Mouse (Mus musculus) ES-Bruce4 (cell line): ENCODE data around the gene Chmp5. TPM values are rescaled to one million over a fixed set of nuclear protein-coding genes. Genes with fewer than 3 reads are reported as not detected.
A peak's percentile ranks its signal among the peaks of the same experiment; 100 is the strongest.

ENCODE experiments used
- H3K27ac ChIP-seq: 2 replicates; pipeline ENCODE4 v1.5.1; 2012; ENCODE audit warnings: low read length, inconsistent platforms; ENCODE audit not compliant: insufficient read depth
- H3K27me3 ChIP-seq: 2 replicates; pipeline ENCODE4 v1.6.1; 2012; ENCODE audit warnings: mild to moderate bottlenecking, low read length, inconsistent platforms; ENCODE audit not compliant: control insufficient read depth, poor library complexity, insufficient read depth, severe bottlenecking
- H3K36me3 ChIP-seq: 2 replicates; pipeline ENCODE4 v1.6.1; 2012; ENCODE audit warnings: inconsistent platforms, mild to moderate bottlenecking, low read length, moderate library complexity; ENCODE audit not compliant: control insufficient read depth, poor library complexity, insufficient read depth, severe bottlenecking
- H3K4me1 ChIP-seq: one replicate; pipeline ENCODE4 v1.8.1; 2011; ENCODE audit warnings: low read length; ENCODE audit not compliant: control insufficient read depth, insufficient read depth
- H3K4me3 ChIP-seq: 2 replicates; pipeline ENCODE4 v1.5.1; 2011; ENCODE audit warnings: low read depth, mild to moderate bottlenecking, low read length
- H3K9ac ChIP-seq: 2 replicates; pipeline ENCODE4 v1.6.1; 2012; ENCODE audit warnings: low read depth, mild to moderate bottlenecking, inconsistent platforms; ENCODE audit not compliant: poor library complexity, severe bottlenecking
- H3K9me3 ChIP-seq: replicated peaks from 2 replicates; pipeline ENCODE4 v1.6.1; 2012; ENCODE audit warnings: mild to moderate bottlenecking, low read length, inconsistent platforms; ENCODE audit not compliant: control insufficient read depth, poor library complexity, insufficient read depth, severe bottlenecking
- CTCF ChIP-seq: IDR thresholded peaks from one replicate; pipeline ENCODE4 v1.8.1; 2011; ENCODE audit warnings: low read depth, low read length
- EP300 ChIP-seq: IDR thresholded peaks from 2 replicates; pipeline ENCODE4 v1.6.1; 2011; ENCODE audit warnings: low read depth, low read length; ENCODE audit not compliant: insufficient read depth
- POLR2A ChIP-seq: IDR thresholded peaks from one replicate; pipeline ENCODE4 v1.8.1; 2011; ENCODE audit warnings: low read length; ENCODE audit not compliant: insufficient read depth
- polyA plus RNA-seq: library from polyadenylated mRNA; stranded (reverse); fragments of >200 nt; gene quantifications from 2 replicates; pipeline ENCODE4 v1.2.4, GENCODE M21; 2011; ENCODE audit warnings: low read depth; ENCODE audit not compliant: missing spikeins, insufficient read depth, insufficient read length

Gene Chmp5
- polyA plus RNA-seq, 1 experiment = 120 TPM

DNA sequence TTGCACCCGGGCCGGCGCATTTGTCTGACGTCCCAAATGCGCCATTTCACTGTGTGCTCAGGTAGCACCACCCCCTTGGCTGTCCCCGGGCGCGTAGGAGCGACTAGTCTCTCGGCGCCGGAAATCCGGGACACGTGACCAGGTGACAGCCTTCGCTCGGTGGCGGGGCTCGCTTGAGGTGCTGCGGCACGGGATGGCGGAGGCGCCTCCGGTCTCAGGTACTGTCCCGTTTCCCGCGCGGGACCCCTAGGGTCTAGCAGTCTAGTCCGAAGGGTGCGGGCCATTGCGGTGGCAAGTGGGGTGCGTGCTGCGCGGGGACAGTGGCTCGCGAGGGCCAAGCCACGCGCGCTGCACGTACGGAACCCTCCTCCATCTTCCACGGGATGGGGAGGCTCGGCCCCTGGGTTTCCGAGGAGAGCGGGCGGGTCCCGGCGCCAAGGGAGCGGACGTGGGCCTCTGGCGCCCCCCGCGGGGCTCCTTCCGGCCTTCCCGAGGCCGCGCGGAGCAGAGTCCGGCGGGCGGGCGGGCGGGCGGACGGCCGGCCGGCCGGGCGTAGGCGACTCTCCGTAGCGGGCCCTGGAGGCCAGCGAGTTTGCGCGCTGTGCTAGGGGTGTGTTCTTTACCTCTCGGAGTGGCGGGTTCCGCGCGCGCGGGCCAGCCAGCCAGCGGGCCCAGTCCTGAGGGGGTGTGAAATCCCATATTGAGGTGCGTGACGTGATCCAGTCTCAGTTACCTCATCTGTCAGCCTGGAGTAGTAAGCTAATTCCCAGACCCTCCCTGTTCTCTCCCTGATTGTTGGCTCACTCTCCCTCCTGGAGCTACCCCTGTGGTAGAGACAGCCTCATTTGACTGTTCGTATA, 22.9 kb downstream of the Chmp5 start, which contains the start of gene Nfx1:
Gene Nfx1 (plus strand): TSS at position 65 of the 860 bp plus-strand sequence.
- TF ChIP-seq POLR2A = peak; percentile 30
- no peak for TF ChIP-seq CTCF
- TF ChIP-seq EP300 = peak; percentile 55; the same call in 1 of the 2 replicates
- Histone ChIP-seq H3K4me1 (no peaks in the 10 kb centered on the region), H3K27me3 (no peaks in the 10 kb centered on the region), H3K9me3 (no peaks in the 10 kb centered on the region), H3K4me3 (peak within 1 kb of the TSS; percentile 98), H3K9ac (peak within 1 kb of the TSS; percentile 75), H3K27ac (peak within 1 kb of the TSS; percentile 46; the same call in 1 of the 2 replicates), H3K36me3 (peaks cover 9% of the 10 kb centered on the region)

DNA sequence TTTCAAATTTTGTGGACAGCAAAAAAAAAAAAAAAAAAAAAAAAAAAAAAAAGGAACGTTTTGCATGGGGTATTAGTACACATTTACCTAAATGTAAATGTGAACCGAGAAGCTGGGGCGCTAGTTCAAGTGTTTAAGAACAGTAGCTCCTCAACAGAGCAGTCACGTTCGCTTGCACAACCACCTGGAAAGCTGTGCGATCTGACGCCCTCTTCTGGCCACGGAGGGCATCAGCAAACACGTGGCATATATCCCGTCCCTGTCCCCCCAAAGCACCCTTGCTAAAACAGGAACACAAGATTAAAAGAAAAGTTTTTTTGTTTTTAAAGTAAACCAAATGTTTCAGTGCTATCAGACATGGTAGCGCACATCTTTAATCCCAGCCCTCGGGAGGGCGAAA, 23.5 kb downstream of the Chmp5 start:
- H3K4me1 ChIP-seq = no peaks in the 10 kb centered on the region
- H3K27me3 ChIP-seq = no peaks in the 10 kb centered on the region
- H3K4me3 ChIP-seq = peak overlapping the region; percentile 98
- peak overlapping the region; percentile 75 for H3K9ac ChIP-seq
- H3K36me3 ChIP-seq = peaks cover 13% of the 10 kb centered on the region
- H3K27ac ChIP-seq = 0 out of 2 replicates have a peak overlapping the region, but pooled peaks have one; percentile 46
- no peaks in the 10 kb centered on the region for H3K9me3 ChIP-seq
- TF ChIP-seq EP300 (no peak), CTCF (peak; percentile 92), POLR2A (no peak)

DNA sequence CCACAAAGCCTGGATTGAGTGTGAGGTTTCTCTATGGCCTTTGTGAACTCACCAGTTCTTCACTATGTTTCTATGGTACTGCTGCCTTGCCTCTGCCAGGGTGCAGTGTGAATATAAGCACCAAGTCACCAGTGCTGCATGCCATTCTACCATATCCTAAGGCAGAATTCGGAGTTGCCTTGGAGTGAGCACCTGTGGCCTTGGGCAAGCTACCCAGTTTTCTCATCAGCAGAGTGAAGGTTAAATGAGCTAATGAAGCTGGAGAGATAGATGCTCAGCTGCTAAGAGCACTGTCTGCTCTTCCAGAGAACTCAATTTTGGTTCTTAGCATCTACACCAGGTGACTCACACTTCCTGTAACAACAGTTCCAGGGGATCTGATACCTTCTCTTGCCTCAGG, 25.8 kb downstream of the Chmp5 start:
- TF ChIP-seq EP300 = no peak
- TF ChIP-seq POLR2A = no peak
- no peak for TF ChIP-seq CTCF
- no peaks in the 10 kb centered on the region for H3K4me1 ChIP-seq
- H3K36me3 ChIP-seq = peaks cover 35% of the 10 kb centered on the region
- H3K27me3 ChIP-seq = no peaks in the 10 kb centered on the region
- H3K27ac ChIP-seq = no peak overlapping the region
- H3K9ac ChIP-seq = no peak overlapping the region
- no peak overlapping the region for H3K4me3 ChIP-seq
- H3K9me3 ChIP-seq = no peaks in the 10 kb centered on the region

DNA sequence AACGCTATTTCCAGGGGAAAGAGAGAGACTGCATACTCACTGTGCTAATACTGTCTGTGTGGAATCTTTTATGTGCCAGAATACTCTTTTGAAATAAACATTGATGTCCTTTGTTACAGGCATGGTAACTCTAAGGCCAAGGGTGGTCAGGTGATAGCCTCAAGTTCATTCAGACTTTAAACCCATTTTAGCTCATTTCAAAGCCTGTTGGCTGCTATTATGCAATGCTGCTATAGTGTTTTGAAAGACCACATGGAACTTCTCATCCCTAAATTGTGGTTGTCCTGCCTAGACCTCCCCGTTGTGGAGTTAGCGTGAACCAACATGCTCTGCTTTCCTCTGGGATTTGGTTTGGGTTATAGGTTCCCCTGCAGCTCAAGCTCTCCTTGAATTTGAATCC, 27.5 kb downstream of the Chmp5 start:
- Histone ChIP-seq H3K9ac (no peak overlapping the region), H3K36me3 (peaks cover 49% of the 10 kb centered on the region), H3K9me3 (no peaks in the 10 kb centered on the region), H3K27me3 (no peaks in the 10 kb centered on the region), H3K4me3 (no peak overlapping the region), H3K27ac (no peak overlapping the region), H3K4me1 (no peaks in the 10 kb centered on the region)
- TF ChIP-seq CTCF = no peak
- no peak for TF ChIP-seq EP300
- TF ChIP-seq POLR2A = no peak

DNA sequence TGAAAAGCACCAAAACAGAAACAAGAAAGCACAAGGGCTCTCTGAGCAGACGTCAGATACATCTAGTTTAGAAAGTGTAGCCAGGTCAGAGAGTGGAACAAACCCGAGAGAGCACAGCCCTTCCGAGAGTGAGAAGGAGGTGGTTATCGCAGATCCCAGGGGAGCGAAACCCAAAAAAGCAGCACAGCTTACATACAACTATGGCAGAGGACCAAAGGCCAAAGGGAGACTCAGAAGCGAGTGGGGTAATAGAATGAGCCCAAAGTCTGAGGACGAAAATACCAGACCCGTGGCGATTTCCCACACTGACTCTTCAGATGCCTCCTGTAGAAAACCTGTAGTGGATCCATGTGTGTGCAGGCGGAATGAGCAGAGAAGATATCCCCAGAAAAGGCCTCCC, 28.4 kb downstream of the Chmp5 start:
- no peak overlapping the region for H3K9ac ChIP-seq
- H3K4me3 ChIP-seq = no peak overlapping the region
- H3K36me3 ChIP-seq = peaks cover 58% of the 10 kb centered on the region
- no peaks in the 10 kb centered on the region for H3K4me1 ChIP-seq
- no peaks in the 10 kb centered on the region for H3K9me3 ChIP-seq
- TF ChIP-seq POLR2A (no peak), EP300 (no peak), CTCF (no peak)
- no peak overlapping the region for H3K27ac ChIP-seq
- no peaks in the 10 kb centered on the region for H3K27me3 ChIP-seq

DNA sequence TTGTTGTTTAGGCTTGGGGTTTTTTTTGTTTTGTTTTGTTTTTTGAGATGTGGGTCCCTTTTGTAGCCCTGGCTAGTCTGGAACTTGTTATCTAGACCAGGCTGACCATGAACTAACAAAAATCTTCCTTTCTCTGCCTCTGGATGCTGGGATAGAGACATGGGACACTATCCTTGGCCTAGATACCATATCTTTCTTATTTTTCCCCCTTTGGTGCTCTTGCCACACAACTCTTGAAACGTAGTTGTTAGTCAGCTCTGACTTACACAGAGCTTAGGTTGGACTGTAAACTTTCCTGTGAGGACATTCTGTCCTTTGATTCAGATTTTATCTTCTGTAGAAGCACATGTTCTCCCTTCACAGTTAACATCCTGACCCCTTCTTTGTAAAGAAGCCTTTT, 31.2 kb downstream of the Chmp5 start:
- Histone ChIP-seq H3K4me3 (no peak overlapping the region), H3K27ac (no peak overlapping the region), H3K27me3 (no peaks in the 10 kb centered on the region), H3K4me1 (no peaks in the 10 kb centered on the region), H3K36me3 (peaks cover 82% of the 10 kb centered on the region), H3K9me3 (no peaks in the 10 kb centered on the region), H3K9ac (no peak overlapping the region)
- TF ChIP-seq POLR2A (no peak), CTCF (no peak), EP300 (no peak)
